Mouse (Mus musculus): ENCODE data around the gene Clec4a2.
"Not testable (repeated sequence)": the region's sequence is repeated elsewhere in the genome, so short reads cannot be mapped to it uniquely, and the experiment has no call there.

The Clec4a2 gene

DNA sequence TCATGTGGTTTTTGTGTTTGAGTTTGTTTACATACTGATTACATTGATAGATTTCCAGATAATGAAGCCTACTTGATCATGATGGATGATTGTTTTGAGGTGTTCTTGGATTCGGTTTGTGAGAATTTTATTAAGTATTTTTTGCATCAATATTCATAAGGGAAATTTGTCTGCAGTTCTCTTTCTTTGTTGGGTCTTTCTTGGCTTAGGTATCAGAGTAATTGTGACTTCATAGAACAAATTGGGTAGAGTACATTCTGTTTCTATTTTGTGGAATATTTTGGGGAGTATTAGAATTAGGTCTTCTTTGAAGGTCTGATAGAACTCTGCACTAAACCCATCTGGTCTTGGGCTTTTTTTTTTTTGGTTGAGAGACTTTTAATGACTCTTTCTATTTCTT, at the start of gene Clec4a2:
Gene Clec4a2, plus strand, starts transcription at position 301 of the 400 bp plus-strand sequence.
- CTCF ChIA-PET: not testable (repeated sequence)

- CTCF ChIA-PET: no interaction called here
Measured at GRCm38 (mm10) chr6:123095125-123095843, 10.9 kb upstream of the Clec4a2 start.

DNA sequence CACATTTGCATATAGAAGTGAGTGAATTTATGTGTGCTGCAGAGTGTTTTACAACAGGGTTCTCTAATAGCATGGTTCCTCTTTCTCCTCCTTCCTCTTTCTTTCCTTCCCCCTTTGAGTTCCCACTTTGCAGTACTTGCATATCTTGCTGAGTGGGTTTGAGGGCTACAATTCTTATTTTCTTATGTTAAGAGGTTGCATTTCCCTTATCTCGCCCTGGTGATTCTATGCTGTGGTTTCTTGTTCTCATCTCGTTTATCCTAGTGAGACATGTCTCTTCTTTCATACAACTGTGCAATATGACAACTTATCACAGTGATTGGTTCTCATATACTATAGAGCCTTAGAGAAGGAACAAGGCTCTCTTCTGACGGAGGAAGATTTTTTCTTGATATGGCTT, 17.0 kb downstream of the Clec4a2 start:
- CTCF ChIA-PET: no interaction called here

DNA sequence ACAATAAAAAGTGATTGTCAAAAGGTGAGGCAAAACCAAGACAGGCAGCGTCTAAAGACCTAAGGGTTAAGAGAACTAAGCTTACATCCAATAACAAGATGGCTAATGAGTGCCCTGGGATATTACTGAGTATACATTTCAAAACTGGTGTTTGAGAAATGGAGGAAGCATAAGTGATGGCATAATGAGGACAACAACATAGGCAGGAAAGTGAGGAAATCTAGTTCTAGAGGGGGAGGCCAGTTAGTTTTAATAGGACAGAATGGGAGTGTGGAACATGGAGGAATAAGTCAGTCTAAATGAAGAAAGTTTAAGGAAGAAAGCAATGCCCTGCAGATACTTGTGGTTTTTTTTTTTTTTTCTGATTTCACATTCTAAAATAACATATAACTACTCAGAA, 20.9 kb downstream of the Clec4a2 start:
- CTCF ChIA-PET: no interaction called here

DNA sequence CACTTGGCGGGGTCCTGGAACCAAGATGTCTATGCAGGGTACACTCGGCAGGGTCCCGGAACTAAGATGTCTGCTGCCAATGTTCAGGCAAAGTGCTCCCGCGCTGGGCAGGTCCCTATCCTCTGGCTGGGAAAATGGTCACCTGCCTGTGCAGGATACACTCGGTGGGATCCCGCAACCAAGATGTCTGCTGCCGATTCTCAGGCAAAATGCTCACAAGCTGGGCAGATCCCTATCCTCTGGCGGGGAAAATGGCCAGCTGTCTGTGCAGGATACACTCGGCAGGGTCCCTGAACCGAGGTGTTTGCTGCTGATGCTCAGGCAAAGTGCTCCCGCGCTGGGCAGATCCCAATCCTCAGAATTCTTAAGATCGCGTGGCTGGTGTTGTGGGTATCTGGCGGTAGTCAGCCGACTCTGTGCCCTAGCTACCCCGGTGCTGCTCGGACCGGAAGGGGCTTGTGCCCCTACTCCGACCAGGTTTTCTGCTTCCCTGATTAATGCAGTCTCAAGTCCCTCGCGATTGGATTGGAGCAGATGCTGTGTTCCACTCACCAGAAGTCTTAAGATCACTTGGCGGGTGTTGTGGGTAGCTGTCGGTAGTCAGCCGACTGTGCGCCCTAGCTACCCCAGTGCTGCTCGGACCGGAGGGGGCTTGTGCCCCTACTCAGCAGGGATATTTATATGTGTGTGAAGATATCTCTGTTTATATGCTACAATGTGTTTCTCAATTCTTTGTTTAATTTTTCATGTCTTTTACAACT, 31.7 kb downstream of the Clec4a2 start:
- CTCF ChIA-PET: not testable (repeated sequence)

- CTCF ChIA-PET: no interaction called here
Measured at GRCm38 (mm10) chr6:123170106-123170505, 63.9 kb downstream of the Clec4a2 start.

DNA sequence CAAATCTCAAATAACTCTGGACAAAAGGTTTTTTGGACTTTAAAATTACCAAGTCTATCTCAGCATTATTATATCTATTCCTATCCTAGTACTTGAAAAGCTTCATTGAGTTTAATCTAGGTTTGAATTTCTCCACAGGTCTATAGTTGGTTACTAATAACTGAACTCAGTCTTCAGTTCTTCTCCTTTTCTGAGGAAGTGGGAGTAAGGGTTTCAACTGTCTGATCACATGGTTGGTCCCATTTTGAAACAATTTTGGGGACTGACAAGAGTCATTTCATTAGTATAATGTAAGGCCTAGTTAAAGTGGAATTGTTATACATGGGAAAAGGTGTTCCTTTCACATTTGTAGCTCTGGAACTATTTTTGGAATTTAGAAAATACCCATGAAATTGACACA, 64.8 kb downstream of the Clec4a2 start:
- CTCF ChIA-PET: no interaction called here

- CTCF ChIA-PET: no interaction called here
Measured at GRCm38 (mm10) chr6:123172593-123172992, 66.4 kb downstream of the Clec4a2 start, which contains the start of gene Clec4b2. Gene Clec4b2 (plus strand): TSS chr6:123172893.

DNA sequence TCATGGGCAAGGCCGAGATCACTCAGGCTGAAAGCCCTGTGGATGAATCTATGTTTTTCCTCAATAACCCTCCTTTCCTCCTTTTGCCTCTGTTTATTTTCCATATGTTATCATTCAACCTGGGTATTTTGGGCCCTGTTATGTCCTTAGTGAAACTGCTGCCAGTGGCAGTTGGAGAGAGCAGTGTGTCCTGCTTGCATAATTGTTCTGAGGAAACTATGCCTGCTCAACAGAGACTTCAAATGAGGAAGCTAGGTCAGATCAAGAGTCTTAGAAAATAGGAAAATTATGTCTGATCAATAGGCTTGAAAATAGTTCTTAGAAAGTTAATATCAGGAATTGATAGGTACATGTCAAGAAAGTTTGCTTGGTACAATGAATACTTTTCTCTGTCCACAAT, 69.3 kb downstream of the Clec4a2 start:
- CTCF ChIA-PET: no interaction called here

DNA sequence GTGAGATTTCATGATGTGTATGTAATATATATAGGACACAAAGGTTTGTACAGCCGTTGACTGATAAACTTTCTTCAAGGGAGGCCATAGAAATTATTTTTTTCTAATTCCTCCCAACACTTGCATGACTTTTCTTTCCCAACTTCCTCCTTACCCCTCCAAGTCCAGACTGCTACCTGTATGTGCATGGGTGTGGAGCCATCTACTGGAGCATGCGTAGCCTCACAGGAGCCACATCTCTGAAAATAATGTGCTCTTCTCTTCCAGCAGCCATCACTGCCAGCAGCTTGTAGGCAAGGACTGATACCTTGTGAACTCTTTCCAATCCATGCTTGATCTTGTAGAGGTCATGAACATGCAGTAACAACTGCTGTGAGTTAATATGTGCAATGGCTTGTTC, 78.6 kb downstream of the Clec4a2 start:
- CTCF ChIA-PET: not testable (repeated sequence)

All from spleen, embryonic (tissue).